Mouse (Mus musculus): Measurements from ENCODE around the gene Gabarapl2.
A peak's percentile ranks its signal among the peaks of the same experiment; 100 is the strongest.

Gene Gabarapl2

GRCm38 (mm10) chr8:111974138-111974537 is 33.6 kb downstream of the Gabarapl2 start:
- no peak for DNase-seq

- DNase-seq: no peak
These were observed 35.2 kb downstream of the Gabarapl2 start for GRCm38 (mm10) chr8:111975706-111976105.

GRCm38 (mm10) chr8:111976326-111976725 is 35.8 kb downstream of the Gabarapl2 start:
- DNase-seq: no peak

- DNase-seq: no peak
These were observed 37.6 kb downstream of the Gabarapl2 start for GRCm38 (mm10) chr8:111978147-111978546.

GRCm38 (mm10) chr8:111982116-111982515 is 41.6 kb downstream of the Gabarapl2 start:
- no peak for DNase-seq

GRCm38 (mm10) chr8:111984511-111984910 is 44.0 kb downstream of the Gabarapl2 start:
- DNase-seq: no peak

- peak; percentile 51 for DNase-seq
These were observed 49.4 kb downstream of the Gabarapl2 start for GRCm38 (mm10) chr8:111989911-111990310.

GRCm38 (mm10) chr8:111991278-111991677 is 50.8 kb downstream of the Gabarapl2 start:
- DNase-seq: no peak

GRCm38 (mm10) chr8:111992013-111992702 is 51.7 kb downstream of the Gabarapl2 start, which contains the start of gene Adat1:
Gene Adat1, minus strand, starts transcription at chr8:111992302.
- peak; percentile 78 for DNase-seq

- no peak for DNase-seq
These were observed 52.2 kb downstream of the Gabarapl2 start for GRCm38 (mm10) chr8:111992703-111993039.
